Mouse (Mus musculus) brain, embryonic 14.5 days (tissue): Measurements from ENCODE around the gene Fndc9.

Experiments
- CTCF ChIP-seq: fragments of 200-500 bp; IDR thresholded peaks from 2 replicates; pipeline ENCODE4 v1.5.1; 2012; ENCODE audit warnings: inconsistent platforms, mild to moderate bottlenecking, moderate library complexity, borderline replicate concordance; ENCODE audit not compliant: insufficient read depth, insufficient read length; ENCODE audit errors: extremely low read depth
- POLR2A ChIP-seq: fragments of 200-500 bp; IDR thresholded peaks from 2 replicates; pipeline ENCODE4 v1.6.1; 2012; ENCODE audit warnings: mild to moderate bottlenecking, inconsistent platforms, borderline replicate concordance; ENCODE audit not compliant: poor library complexity, insufficient read depth, insufficient read length, severe bottlenecking; ENCODE audit errors: extremely low read depth

GRCm38 (mm10) chr11:46223575-46223974 lies 11.8 kb upstream of the Fndc9 start:
- TF ChIP-seq POLR2A: no peak
- TF ChIP-seq CTCF: peak; percentile 31; the same call in 1 of the 2 replicates
